Mouse (Mus musculus): Measurements from ENCODE around the gene Gm4894. TPM values are rescaled to one million over a fixed set of nuclear protein-coding genes. Genes with fewer than 3 reads are reported as not detected.

Gene Gm4894
- not detected in 2 replicates for polyA plus RNA-seq (2015; fragmentation: Nextera tagmentation; extraction: Ambion mirVana)

GRCm38 (mm10) chr9:49250231-49250630 is at the start of gene Gm4894:
TSS of gene Gm4894 (plus strand) at chr9:49250531.

Other genes with a start within 250 kb of the Gm4894 start
- 9.9 and 16.1 TPM in 2 replicates for gene Zw10, start 194.9 kb upstream of the Gm4894 start, polyA plus RNA-seq (2015; fragmentation: Nextera tagmentation; extraction: Ambion mirVana)
- gene Tmprss5, start 169.3 kb upstream of the Gm4894 start, polyA plus RNA-seq (2015; fragmentation: Nextera tagmentation; extraction: Ambion mirVana): 2.2 and 3.7 TPM in 2 replicates
- gene Drd2, start 90.1 kb downstream of the Gm4894 start, polyA plus RNA-seq (2015; fragmentation: Nextera tagmentation; extraction: Ambion mirVana): 0.65 and 2.8 TPM in 2 replicates
- 0.09 TPM in 1 of 2 replicates, not detected in the other for gene Ankk1, start 176.5 kb downstream of the Gm4894 start, polyA plus RNA-seq (2015; fragmentation: Nextera tagmentation; extraction: Ambion mirVana)
- 3.2 and 5.5 TPM in 2 replicates for gene Ttc12, start 235.7 kb downstream of the Gm4894 start, polyA plus RNA-seq (2015; fragmentation: Nextera tagmentation; extraction: Ambion mirVana)